Mouse (Mus musculus) spleen, adult 2 months (tissue): ENCODE data around the gene 3110021N24Rik.

ENCODE experiments used
- CTCF ChIP-seq: fragments of 200-500 bp; IDR thresholded peaks from 2 replicates; pipeline ENCODE4 v1.5.1; 2011; ENCODE audit warnings: mild to moderate bottlenecking, inconsistent platforms; ENCODE audit not compliant: insufficient read depth, insufficient read length, insufficient replicate concordance; ENCODE audit errors: extremely low read depth
- POLR2A ChIP-seq: fragments of 200-500 bp; IDR thresholded peaks from 2 replicates; pipeline ENCODE4 v1.6.1; 2011; ENCODE audit warnings: low read depth, low read length, inconsistent platforms

DNA sequence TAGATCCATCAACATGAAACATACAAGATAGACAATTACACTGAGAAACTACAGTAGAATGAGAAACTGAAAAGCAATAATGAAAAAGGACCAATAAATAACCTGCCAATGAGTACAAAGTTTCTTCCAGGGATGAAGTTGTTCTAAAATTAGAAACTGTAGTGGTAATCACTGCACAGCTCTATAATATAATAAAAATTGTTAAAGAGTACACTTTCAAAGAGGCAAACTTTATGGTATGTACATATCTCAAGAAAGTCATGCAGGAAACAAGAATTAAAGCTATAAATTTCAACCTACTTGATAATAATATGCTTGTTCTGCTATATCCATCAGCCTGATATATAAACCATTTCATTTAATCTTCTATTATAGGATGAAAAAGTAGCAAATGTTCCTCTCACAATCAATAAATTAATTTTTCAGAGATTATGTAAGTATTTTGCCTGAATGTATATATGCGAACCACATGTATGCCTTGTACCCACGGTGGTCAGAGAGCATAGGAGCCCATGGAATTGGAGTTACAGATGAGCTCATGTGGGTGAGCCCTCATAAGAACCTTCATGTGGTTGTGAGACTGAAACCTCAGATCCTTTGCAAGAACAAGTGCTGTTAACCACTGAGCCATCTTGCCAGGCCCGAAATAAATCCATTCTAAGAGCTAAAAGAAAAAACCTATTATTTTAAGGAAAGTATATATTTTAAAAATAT lies 26.9 kb downstream of the 3110021N24Rik start:
- TF ChIP-seq CTCF (no peak), POLR2A (no peak)
